Mouse (Mus musculus): ENCODE measurements at regions not wholly inside any gene's neighbourhood (a gene's known extent, or its start where the extent isn't known, plus 50 kb on each side); places are given as distances from the start of the nearest gene placed in this dataset.

GRCm38 (mm10) chr10:110534387-110534786 is 78.4 kb upstream of the Nav3 start:
- no peak for DNase-seq

- DNase-seq, result no peak
Observed at GRCm38 (mm10) chr10:110542712-110543111, 86.7 kb upstream of the Nav3 start.

DNA sequence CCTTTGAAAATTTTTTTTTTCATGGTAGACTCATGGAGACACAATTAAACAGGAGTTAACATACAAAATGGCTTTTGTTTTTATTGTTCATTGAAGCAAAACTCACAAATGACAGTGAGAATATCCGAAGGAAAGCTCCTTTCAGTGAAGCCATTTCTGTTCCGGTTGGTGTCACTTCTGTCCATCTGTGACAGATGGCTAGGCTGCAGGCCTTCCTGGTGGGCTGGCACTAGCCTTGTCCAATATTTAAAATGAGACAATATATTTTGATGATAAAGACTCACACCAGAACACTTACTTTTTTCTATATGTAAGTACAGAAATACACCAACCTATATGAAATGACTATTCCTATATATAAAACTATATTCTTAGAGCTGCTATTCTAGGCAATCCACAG is 92.4 kb upstream of the Nav3 start:
- DNase-seq, result no peak

DNA sequence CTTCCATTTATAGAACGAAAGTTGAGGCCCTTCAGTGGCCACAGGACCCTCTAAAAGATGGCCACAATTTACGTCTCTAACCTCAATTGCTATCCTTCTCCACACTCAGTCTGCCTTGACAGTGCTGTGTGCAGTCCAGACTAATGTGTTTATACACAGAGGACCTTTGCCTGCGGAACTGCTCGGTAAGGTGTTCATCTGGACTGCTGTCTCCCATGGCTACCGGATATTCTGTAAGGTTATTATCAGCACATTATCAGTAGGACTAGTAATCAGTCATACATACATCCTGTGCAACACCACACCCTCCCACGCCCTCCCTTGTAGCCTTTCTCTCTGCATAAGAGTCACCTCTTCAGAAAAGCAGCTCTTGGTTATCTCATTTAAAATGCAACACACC is 98.0 kb upstream of the Nav3 start:
- DNase-seq, result no peak

DNA sequence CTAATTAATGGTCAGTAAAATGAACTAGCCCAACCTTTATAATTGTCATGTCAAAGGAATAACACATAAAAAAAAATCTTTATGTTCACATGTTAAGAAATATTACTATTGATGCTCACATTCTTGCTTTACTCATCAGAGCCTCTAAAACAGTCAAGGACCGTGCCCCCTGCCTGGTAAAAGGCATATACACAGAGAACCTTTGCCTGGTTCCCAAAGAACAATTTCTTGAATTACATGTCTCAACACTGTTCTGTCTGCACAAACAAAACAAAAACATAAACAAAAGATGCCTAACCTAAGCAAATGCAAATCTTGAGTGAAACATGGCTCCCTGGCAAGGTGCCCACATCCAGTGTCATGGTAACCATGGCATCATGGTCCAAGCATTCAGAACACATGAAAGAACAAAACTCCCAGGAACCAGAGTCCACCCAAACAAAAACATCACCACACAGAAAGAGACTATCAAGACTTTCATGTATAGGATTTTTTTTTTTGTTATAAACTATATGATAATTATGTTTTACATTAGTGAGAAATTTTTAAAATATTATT is 100.4 kb upstream of the Nav3 start:
- no peak for DNase-seq

- no peak for DNase-seq
Observed at GRCm38 (mm10) chr10:110563057-110563456, 107.1 kb upstream of the Nav3 start.

GRCm38 (mm10) chr10:110563571-110563970 is 107.6 kb upstream of the Nav3 start:
- no peak for DNase-seq

DNA sequence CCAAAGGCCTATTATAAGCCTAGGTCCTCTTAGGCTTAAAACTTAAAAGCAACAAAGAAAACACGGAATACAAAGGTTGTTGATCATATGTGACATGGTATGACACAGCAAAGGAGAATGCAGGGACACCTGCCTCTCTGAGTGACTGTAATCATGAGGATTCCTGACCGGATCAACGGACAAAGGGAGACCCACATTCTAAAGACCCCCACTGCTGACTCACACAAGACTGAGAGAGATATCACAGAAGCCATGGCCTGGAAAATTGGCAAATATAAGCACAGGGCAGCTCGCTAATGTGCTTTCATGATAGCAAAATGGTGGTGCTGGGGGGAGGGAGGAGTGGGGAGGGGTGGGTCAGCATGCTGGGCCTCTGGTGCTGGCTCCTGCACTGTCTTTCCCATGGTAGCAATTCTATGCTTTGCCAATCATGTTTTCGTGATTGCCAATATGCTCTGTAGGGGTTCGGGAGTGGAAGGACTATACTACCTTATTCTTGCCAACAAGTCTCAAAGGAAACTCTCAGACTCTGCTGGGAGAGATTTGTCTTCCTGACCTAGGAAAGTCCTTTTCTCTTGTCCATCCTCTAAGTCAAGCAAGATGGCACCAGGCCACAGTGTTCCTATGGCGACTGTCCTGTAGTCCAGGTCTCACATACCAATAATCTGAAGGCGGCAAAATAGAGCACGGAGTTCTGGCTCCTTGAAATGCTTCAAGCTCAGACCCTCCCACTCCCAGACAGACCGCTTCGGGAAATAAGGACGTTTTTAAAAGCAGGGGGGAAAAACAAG is 110.5 kb upstream of the Nav3 start:
- DNase-seq, result no peak

DNA sequence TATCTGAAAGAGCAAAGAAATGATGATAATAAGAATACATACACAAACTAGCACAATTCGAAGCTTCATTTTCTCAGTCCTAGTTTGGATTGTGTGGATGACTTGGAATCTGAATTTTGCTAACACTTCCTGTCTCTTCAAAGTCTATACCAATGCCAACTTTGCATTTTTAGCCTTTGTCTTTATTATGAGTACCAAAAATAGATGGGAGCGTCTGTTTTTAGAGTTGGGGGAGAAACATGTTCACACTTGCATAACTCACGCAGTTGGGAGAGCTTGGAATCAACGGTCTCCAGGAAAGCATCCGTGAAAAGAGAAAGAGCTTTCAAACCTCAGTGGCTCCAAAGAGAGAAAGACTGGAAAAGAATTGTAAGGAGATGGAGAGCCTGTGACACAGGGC is 114.5 kb upstream of the Nav3 start:
- no peak for DNase-seq

DNA sequence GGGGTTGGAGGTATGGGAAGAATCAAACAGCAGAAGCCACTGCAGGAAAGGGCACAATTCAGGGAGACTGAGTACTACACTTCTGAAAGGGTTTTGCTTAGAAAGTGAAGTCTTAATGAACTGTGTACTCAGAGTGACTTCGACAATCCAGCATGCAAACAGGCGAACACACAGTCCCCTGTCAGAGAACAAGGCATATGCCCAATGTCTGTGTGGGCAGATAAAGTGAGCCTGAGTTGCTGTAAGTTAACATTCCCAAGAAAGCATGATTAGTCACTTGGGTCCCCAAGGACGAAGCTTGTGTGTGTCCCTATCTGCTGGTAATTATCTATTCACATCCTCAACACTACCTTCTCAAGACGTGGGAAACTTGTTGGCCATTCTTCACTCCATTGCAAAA is 115.2 kb upstream of the Nav3 start:
- DNase-seq, result no peak

GRCm38 (mm10) chr10:110573530-110573929 is 117.5 kb upstream of the Nav3 start:
- no peak for DNase-seq

GRCm38 (mm10) chr10:110586029-110586428 is 130.0 kb upstream of the Nav3 start:
- no peak for DNase-seq

- DNase-seq, result no peak
Observed at GRCm38 (mm10) chr10:110586507-110586906, 130.5 kb upstream of the Nav3 start.

- no peak for DNase-seq
Observed at GRCm38 (mm10) chr10:110587529-110587928, 131.5 kb upstream of the Nav3 start.

DNA sequence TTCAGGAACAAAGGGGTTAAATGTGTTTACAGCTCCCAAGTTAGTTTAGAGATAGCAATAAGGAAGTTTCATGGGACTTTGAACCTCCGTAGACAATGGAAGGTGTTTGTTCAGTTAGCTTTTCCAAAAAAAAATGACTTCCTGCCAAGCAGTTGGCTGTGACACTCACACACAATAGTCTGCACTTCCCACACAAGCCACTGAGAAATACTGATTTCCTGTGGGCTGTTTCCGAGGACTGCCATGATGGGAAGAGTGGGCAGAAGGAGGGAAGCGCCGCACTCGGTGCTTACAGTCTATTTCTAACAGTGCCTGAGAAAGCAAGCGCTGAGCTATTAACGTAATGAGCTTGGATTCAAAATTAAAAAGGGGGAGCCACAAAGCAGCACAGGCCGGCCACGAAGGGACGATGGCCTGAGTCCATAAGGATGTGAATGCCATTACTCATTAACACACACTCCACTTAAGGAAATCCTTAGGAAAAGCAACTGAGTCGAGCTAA is 144.4 kb upstream of the Nav3 start:
- no peak for DNase-seq

- DNase-seq, result no peak
Observed at GRCm38 (mm10) chr10:110610336-110610735, 134.9 kb upstream of the E2f7 start.

- DNase-seq, result no peak
Observed at GRCm38 (mm10) chr10:110617004-110617403, 128.2 kb upstream of the E2f7 start.

GRCm38 (mm10) chr10:110619193-110619592 is 126.0 kb upstream of the E2f7 start:
- no peak for DNase-seq

GRCm38 (mm10) chr10:110625644-110626043 is 119.6 kb upstream of the E2f7 start:
- no peak for DNase-seq

- DNase-seq, result no peak
Observed at GRCm38 (mm10) chr10:110640406-110640805, 104.8 kb upstream of the E2f7 start.

DNA sequence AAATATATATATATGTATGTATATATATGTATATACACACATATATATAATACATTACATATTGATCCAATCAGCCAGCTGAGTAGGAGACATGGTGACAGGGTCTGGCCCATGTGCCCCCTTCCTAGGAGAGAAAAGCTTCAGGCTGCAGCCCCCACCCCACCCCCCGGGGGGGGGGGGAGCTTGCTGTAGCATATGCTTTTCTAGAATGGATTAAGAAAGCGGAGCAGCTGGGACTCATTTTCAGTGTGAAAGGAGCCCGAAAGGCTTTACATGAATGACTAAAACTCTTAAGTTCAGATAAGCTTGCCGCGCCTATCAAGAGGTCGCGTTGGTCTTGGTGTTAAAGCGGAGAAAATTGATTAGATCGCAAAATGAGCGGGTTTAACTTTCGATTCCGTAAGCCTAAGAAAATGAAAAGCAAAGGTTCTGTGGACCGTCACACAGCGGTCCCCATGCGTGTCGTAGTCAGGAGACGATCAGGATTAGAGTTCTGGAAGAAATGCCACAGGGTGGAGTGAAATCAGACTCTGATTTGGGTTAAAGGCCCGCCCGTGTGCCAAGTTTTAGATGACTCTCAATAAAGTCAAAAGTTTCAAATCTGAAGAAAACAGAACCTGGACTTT is 103.1 kb upstream of the E2f7 start:
- DNase-seq, result no peak

GRCm38 (mm10) chr10:110647603-110648002 is 97.6 kb upstream of the E2f7 start:
- DNase-seq, result no peak

DNA sequence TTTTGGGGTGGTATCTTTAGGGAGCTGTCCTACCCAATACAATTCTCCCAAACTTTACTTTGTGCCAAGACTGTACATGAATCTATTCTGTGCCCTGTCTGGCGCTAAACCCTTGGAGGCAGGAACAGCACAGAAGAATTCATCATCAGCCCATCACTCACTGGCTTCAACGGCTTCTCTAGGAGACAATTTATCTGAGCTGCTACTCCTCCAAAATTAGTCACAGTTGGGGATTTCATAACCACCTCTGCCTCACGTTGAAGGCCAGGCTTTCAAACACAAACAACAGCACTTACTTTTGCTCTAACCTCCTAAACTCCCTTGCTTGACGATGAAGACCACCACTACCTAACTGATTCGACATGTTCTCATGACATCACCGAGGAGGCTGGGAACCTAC is 95.1 kb upstream of the E2f7 start:
- DNase-seq, result no peak

- no peak for DNase-seq
Observed at GRCm38 (mm10) chr10:110650851-110651250, 94.4 kb upstream of the E2f7 start.

Measured in lung, postnatal 14 days (tissue).